Mouse (Mus musculus) thymus, postnatal 10 days (tissue): ENCODE measurements around the gene Slit3.

ENCODE experiments used
- DNase-seq, 2 experiments: peaks; one replicate each; pipeline ENCODE4 v3.0.0; 2021; ENCODE audit warnings: low spot score in 2 of 2

Slit3 gene

DNA sequence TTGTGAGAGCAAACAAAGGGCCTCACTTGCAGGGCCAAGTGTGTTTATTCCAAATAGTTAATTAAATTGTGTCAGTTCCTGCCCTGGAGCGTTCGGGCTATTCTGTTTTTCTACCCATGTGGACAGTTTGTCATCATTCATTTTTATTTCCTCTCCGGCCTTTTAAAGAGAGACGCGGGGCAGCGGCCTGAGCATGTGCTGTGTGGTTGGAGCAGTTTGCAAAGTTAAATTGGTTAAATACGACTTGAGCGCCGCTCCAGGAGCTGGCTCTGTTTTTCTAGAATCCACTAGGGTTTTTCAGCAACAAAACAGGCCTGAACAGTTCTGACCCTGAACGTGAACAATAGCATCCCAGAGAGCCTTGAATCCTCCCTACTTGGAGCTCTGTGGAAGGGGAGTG is 152.4 kb downstream of the Slit3 start:
- no peak for DNase-seq

GRCm38 (mm10) chr11:35274036-35274435 is 153.0 kb downstream of the Slit3 start:
- no peak for DNase-seq

GRCm38 (mm10) chr11:35275300-35275699 is 154.3 kb downstream of the Slit3 start:
- no peak for DNase-seq

DNA sequence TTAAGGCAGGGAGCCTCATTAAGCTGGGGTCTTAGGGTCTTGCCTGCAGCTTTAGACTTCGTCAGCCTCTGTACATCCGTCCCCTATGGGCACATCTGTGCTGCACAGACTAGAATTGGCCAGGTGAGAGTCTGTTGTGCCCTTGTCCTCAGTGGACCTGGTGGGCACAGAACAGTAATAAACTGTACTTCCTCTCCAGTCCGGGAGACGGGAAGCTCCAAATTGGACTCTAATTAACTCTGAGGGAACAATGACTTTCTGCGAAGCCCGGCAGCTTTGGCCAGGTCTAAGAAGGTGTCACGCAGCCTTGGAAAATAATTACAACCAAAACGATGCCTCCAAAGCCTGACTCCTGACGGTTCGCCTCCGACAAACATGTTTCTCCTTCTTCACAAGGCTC is 155.0 kb downstream of the Slit3 start:
- no peak for DNase-seq

GRCm38 (mm10) chr11:35278128-35278769 is 157.2 kb downstream of the Slit3 start:
- DNase-seq: no peak

DNA sequence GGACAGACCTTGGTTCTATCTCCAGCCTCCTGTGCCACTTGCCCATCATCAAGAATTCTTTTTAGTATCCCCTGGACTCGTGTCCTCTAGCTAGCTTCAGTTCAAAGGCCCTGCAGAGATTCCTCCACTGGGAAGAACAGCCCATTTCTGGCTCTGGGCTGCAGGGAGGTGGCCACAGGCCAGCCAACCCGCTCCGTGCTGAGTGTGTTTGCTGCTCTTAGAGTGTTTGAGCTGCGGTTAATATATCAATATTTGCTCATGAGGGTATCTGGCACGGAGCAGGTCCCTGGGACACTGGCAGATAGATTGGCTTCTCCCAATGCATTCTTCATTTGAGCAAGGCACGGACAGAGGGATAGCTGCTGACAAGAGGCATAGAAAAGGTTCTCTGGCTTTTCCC is 159.8 kb downstream of the Slit3 start:
- DNase-seq: no peak

GRCm38 (mm10) chr11:35282001-35282632 is 161.1 kb downstream of the Slit3 start:
- DNase-seq: no peak

DNA sequence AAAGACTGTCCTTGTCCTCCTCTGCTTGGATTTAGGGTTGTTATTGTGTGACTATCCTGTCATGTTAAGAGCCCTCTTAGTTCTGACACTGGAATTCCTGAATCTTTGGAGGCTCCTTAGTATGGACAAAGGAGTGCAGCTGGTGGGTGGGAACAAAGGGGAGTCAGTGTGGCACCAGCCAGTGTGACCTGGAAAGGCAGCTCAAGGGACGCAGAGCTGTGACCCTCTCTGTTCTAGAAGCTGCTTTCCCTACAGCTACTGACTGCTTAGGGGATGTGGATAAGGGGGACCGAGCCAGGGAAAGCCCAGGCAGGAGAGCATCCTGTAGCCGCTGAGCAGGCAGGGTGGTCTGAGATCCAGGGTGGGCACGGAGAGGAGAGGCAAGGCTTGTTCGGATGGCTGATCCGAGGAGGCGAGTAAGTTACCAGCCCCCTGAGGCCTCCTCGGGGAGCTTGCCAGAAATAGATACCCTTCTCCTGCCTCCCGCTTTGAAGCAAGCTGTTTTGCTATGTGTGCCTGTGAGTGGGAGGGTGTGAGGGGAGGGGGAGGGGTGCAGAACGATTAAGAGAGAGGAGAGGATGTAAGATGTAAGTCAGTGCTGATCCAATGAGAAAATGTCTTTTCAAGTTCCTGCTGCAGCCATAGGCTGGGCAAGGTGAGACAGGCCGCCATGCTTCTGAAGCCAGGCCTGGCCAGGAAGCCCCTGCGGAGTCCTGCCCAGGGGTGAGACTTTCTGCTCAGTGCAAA is 162.0 kb downstream of the Slit3 start:
- DNase-seq: peak; percentile 4 to 10

DNA sequence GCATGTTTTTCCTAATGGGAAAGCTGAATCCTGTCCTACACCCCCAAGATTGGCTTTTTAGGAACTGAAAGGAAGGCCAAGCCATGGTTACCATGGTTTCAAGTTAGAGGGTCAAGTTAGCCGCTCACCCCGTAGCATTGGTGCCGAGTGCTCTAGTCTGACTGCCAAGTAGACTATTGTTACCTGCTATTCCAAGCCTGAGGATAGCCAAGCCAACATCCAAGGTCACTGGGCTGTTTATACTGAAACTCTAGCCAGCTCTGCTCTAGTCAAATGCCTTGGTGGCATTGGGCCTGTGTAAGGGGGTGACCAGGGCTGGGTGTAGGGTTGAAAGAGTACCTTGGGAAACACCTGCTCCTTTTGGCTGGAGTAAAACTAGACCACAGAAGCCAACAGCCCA is 162.7 kb downstream of the Slit3 start:
- DNase-seq: no peak

DNA sequence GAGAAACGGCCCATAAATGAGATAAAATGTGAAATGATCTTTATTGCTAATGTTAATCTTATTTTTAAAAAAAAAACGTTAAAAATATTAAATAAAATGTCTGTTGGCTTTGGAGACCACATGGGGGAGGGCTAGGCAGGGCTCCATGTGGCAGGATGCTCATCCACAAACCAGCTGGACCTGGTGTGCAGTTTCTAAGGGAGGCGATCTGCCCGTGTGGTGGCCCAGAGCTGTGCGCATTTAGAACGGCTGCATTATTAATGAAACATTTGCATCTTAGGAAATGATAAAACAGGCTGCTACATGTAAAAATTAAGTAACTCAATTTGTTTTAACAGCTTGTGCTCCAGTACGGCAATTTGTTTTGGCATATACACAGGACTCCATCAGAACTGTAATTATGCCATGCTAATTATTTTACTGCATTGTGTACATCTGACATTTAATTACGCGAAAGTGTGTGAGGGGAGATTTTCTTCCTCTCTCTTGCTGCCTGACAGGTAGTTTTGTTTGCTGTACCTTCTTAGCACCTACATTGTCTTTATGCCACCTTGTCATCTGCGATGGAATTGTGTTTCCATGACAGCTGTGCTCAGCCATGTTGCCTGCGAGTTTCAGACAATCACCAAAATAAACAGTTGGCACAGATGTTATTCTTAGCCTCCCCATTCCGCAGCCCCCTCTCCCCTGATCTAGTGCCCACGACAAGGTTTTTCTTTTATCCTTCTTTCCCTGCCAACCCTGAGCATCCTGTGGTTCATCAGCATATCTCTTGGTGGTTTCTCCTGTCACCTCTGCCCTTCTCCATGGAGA is 165.8 kb downstream of the Slit3 start:
- no peak for DNase-seq

GRCm38 (mm10) chr11:35288056-35288455 is 167.0 kb downstream of the Slit3 start:
- DNase-seq: no peak

DNA sequence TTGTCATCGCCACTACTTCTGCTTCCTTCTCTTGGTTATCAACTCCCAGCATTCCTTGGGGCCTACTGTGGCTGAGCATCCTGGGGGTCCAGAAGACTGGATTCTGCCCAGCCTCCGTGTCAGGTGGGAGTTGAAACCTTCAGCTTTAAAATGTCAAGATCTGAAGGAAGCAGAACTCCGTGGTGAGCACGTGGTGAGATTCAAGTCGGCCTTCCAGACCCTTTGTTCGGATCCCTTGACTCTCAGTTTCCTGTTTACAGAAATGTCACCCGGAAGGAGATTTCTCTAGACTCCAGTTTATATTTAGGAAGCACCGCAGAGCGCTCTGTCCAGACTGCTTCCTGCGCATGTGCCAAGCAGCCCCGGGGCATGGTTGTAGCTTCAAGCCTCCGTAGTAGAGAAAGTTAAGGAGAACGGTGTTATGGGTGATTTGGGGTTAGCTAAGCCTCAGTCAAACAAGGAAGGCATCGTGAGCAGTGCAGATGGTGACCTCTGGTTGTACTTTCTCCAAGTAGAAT is 167.8 kb downstream of the Slit3 start:
- no peak for DNase-seq

GRCm38 (mm10) chr11:35292228-35292747 is 171.3 kb downstream of the Slit3 start:
- no peak for DNase-seq

DNA sequence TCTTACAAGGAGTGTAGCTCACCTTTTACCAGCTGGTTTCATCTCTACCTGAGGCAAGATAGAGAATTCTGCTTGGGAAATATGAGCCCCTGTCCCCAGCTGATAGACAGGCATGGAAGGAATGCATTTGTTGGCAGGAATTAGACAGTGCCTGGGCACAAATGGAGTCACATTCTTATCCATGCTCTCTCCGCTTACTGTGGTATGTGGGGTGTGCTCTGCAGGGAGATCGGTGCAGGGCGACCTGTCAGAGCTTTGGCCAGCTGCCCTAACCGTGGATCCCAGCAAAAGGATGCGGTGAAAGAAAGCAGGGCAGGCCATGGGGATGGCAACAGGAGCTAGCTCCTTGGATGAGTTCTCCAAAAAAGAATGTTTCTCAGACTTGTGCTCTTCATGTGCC is 172.2 kb downstream of the Slit3 start:
- DNase-seq: no peak

DNA sequence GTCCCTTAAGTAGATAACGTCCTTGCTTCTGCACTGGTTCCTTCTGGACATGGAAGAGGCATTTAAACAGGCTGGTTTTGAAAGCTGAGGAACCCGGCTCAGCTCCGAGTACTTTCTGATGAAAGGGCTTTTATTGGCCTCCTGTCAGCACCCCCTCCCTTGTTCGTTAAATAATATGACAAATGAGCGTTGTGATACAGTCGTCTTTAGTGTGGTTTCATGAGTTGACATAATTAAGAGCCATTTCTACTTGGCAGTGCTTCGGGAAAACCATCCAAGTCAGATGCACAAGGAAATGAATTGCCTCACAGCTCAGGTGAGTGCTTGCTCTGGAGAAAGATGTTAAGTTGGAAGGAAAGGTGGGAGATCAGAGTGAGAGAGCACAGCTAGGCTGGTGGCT is 173.6 kb downstream of the Slit3 start:
- DNase-seq: no peak

DNA sequence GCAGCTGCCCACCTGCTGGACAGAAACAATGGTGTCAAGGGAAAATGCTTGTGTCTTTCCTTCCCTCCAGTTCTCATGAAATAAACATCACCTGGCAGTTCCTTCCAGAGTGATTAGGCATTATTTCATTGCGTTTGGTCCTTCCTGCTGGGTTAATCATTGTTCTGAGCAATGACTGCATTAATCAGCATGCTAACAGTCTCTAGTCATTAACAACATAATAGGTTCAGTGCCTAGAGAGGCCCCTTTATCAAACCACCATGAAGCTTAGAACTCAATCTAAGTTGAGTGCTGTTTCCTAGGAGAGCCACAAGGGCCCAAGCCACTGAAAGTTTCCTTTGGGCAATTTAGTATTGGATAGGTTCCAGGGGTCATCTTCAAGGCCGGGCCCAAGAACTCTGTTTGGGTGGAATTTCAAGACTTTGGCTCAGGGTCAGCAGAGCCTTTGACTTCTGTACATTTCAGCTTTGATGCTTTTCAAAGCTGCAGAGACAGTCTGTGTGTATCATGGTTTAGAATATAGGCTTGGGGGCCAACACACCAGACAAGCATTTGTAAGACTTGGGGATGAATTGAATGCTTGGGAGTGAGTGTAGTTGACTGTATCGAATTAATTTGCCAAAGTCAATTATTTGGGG is 174.3 kb downstream of the Slit3 start:
- DNase-seq: no peak

DNA sequence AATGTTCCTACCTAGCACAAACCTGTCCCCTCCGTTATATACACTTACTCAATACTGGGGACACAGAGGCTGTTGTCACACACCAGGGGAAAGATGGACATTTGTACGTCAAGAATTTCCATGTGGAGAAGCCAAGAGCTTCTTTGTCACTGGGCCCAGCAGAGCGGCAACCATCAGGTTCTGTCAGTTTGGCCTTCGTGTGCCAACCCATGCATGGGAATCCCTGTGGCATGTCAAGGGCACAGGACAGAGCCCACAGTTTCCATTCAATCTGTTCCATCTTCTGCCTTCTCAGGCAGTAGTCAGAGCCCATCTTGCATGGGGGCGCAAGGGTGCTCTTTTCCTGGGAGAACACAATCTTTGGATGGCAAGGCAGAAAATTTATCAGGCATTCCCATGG is 175.8 kb downstream of the Slit3 start:
- no peak for DNase-seq

DNA sequence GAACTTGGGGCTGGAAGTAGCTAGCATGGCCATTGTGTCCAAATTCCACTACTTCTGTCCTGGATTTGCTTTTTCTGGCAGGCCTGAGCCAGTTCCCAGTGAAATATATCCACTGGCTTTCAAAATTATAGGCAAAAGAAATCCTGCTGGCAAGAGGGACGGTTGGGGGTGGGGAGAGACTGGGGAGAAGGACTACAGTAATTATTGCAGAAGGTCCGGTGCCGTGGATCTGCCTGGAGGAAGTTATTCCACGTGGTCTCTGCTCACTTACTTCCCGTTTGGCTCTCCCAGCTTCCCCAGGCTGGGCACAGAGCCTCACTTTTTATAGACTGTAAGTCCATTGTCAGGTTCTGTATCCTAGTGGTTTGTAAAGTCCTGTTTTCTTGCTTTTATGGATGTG is 176.3 kb downstream of the Slit3 start:
- no peak for DNase-seq

DNA sequence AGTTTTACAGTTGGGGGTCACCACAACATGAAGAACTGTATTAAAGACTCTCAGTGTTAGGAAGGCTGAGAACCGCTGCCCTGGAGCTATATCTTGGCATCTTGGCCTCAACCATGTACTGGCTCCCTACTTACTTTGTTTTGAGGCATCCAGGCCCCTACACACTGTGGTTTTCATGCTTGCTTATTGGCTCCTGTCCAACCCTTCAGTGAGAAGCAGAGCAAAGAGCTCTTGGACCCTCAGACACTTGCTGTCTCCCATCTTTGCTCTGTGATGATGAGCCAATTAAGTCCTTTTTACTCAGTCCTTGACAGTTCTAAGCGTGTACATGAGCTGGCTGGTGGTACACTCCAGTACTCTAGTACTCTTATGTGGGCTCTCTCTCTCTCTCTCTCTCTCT is 177.5 kb downstream of the Slit3 start:
- DNase-seq: no peak

GRCm38 (mm10) chr11:35299857-35300375 is 178.9 kb downstream of the Slit3 start:
- no peak for DNase-seq

DNA sequence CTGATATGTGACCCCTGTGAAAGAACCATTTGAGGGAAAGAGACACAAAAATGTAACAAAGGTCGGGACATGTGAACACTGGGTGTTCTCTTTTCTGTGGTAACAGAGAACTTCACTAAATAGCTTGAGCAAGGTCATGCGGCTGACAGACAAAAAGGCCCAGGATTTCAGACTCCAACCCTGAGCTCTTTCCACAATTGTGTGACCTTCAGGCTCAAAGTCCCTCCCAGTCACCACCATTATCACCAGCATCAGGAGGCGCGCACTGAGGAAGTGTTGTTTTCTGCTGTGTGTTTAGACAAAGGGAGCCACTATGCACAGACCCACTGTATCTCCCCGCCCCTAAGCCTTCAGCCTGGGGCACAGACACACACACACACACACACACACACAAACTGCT is 181.2 kb downstream of the Slit3 start:
- DNase-seq: no peak
